Mouse (Mus musculus) heart, postnatal 36 days (tissue): ENCODE data around the gene Gm37240. TPM values are rescaled to one million over a fixed set of nuclear protein-coding genes. Genes with fewer than 3 reads are reported as not detected.

Source experiments
- DNase-seq, 2 experiments: peaks; one replicate each; pipeline ENCODE4 v3.0.0; 2021 to 2022
- intact Hi-C: fragments of 180-260 bp; cut with DNase I; formaldehyde crosslinking; loops from one replicate; pipeline ENCODE4 v1.15.1; 2025
- total RNA-seq, 2 experiments: library from RNA; stranded (reverse); gene quantifications; 2 replicates each; pipeline ENCODE4 v1.2.3; 2021

The Gm37240 gene
- total RNA-seq, 2 experiments from 2014 or later, result 35.9 to 45.6 TPM

- intact Hi-C loops, result no loop called here
- DNase-seq, result no peak
These were observed 922.2 kb downstream of the Gm37240 start for GRCm38 (mm10) chr3:84965156-84965555.

- intact Hi-C loops, result no loop called here
- DNase-seq, result no peak
These were observed 931.5 kb downstream of the Gm37240 start for GRCm38 (mm10) chr3:84955857-84956256.

- no peak for DNase-seq
- intact Hi-C loops, result no loop called here
These were observed 932.1 kb downstream of the Gm37240 start for GRCm38 (mm10) chr3:84955011-84955775.

DNA sequence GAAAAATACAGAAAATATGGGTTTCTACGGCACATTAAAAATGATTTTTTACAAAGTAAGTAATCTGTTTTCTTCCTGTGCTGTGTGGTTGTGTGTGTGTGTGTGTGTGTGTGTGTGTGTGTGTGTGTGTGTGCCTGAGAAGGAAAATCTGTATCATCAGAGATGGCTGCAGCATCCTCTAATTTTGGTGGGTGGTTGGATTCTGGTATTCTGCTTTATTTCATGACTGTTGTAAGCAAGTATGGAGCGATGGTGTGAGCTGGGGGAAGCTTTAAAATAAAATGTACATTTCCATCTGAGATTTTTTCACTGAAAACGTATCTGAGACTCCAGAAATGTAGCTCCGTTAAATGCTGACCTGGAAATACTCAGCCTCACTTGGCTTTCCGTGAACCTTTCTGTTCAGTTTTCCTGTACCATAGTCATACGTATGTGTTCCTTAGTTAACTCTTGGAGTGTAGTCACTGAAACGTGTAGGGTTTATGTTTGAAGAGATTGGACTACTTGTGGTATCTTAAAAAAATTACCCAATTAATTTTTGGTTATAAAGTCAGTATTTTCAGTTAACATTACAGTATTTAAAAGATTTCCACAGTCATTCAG, 934.6 kb downstream of the Gm37240 start:
- no peak for DNase-seq
- intact Hi-C loops, result no loop called here

GRCm38 (mm10) chr3:84952135-84952534, 935.2 kb downstream of the Gm37240 start:
- intact Hi-C loops, result no loop called here
- peak; percentile 20 to 49 for DNase-seq

GRCm38 (mm10) chr3:84951698-84952097, 935.6 kb downstream of the Gm37240 start:
- DNase-seq, result no peak
- intact Hi-C loops, result no loop called here

DNA sequence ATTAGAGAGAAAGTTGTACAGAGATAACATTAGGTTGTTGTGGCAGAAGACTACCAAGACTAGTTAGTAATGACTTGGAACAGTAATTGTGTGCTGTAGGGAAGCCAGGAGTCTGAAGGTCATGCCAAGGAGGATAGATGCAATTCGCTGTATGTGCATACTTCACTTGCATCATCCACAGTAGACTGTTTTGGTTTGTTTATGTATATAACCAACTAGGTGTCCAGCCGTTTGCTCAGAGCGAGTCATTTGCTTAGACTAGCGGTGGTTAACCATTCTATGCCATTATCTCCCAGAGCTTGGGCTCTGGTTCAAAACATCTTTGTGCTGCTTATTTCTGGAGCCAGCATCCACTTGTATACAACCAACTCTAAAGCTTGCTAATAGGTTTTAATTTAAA, 937.9 kb downstream of the Gm37240 start:
- intact Hi-C loops, result no loop called here
- DNase-seq, result no peak

GRCm38 (mm10) chr3:84946381-84946780, 940.9 kb downstream of the Gm37240 start:
- no peak for DNase-seq
- intact Hi-C loops, result no loop called here

- DNase-seq, result no peak
- intact Hi-C loops, result no loop called here
These were observed 942.4 kb downstream of the Gm37240 start for GRCm38 (mm10) chr3:84944933-84945332.

- intact Hi-C loops, result loop anchor here (5.0 to 10.0 kb wide), 2 partner anchors 177 to 335 kb away; no protein-coding TSS in a partner anchor
- DNase-seq, result no peak
These were observed 949.7 kb downstream of the Gm37240 start for GRCm38 (mm10) chr3:84937360-84938355.

DNA sequence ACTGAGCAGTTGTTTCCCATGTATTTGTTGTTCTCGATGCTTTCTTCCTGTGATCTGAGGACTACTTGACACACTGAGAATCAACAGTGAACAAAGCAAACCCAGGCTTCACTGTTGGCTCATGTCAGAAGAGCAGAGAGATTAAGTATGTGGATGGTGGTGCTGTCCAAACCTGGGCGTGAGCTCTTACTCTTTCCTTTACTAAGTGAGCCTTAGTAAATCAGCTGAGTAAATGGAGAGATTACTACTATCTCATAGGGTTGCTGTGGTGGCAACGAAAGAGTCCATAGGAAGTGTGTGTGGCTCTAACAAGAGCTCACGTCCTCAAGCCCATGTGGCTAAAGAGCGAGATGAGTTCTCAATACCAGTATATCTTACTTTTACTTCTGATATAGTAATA, 950.4 kb downstream of the Gm37240 start:
- DNase-seq, result no peak
- intact Hi-C loops, result loop anchor here (5.0 to 10.0 kb wide), 2 partner anchors 178 to 335 kb away; no protein-coding TSS in a partner anchor

- intact Hi-C loops, result loop anchor here (5.0 to 10.0 kb wide), 2 partner anchors 179 to 336 kb away; no protein-coding TSS in a partner anchor
- no peak for DNase-seq
These were observed 951.1 kb downstream of the Gm37240 start for GRCm38 (mm10) chr3:84936252-84936651.

- no peak for DNase-seq
- intact Hi-C loops, result loop anchor here (5.0 to 10.0 kb wide), 2 partner anchors 179 to 337 kb away; no protein-coding TSS in a partner anchor
These were observed 951.6 kb downstream of the Gm37240 start for GRCm38 (mm10) chr3:84935729-84936128.

DNA sequence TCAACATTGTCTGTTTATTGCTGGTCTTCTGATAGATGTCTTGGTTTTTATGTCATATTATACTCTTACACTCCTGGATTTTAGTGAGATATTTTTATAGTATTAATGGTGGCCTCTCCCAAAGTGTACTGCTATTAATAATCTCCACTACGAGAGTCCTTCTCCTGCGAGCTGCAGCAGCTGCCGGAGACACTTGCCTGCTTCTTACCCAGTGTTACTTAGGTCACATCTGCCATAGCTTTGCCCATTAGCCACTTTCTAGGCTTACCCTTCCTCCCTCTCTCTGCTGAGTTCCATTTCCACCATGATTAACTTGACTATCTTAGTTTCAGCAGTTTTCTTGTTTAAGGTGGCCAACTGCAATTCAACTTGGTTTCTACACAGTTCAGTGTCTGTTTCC, 956.6 kb downstream of the Gm37240 start:
- intact Hi-C loops, result loop anchor here (10.0 kb wide), 1 partner anchor 184 kb away; no protein-coding TSS in a partner anchor
- no peak for DNase-seq

DNA sequence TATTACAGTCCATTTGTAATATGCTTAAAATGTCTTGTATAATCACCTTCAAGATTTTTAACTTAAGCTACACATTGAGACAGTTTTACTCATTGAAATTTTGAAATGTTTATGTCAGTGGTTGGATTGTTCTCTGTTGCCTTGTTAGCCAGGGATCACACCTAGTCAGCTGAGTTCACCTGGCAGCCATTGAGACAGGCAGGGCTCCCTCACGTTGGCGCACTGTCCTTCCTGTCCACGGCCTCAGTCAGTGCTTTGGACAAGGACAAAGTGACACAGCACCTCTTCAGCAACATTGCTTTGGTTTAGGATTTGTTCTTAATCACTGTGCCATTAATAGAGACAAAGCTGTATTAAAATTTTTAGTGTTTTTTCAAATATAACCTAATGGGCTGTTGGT, 958.1 kb downstream of the Gm37240 start:
- intact Hi-C loops, result loop anchor here (2.0 to 5.0 kb wide), 3 partner anchors 408 to 590 kb away; no protein-coding TSS in a partner anchor
- DNase-seq, result peak; percentile 26 to 43

DNA sequence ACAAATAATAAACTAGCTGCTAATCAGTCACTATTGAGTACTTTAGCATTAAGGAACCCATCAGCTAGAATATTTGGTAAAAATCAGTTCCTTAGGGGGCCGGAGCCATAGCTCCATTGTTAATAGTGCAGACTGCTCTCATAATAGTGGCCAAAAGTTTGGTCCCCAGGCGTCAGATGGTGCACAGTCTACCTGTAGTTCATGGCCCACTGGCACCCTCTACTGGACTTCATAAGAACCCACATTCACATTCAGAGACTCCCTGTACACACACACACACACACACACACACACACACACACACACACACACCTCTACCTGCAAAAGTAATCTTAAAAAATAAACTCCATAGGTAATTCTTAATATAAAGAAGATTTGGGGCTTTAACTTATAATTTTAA, 959.4 kb downstream of the Gm37240 start:
- DNase-seq, result no peak
- intact Hi-C loops, result loop anchor here (2.0 to 5.0 kb wide), 3 partner anchors 409 to 591 kb away; no protein-coding TSS in a partner anchor

GRCm38 (mm10) chr3:84927168-84927794, 960.0 kb downstream of the Gm37240 start:
- DNase-seq, result no peak
- intact Hi-C loops, result loop anchor here (5.0 kb wide), 2 partner anchors 410 to 440 kb away; no protein-coding TSS in a partner anchor

DNA sequence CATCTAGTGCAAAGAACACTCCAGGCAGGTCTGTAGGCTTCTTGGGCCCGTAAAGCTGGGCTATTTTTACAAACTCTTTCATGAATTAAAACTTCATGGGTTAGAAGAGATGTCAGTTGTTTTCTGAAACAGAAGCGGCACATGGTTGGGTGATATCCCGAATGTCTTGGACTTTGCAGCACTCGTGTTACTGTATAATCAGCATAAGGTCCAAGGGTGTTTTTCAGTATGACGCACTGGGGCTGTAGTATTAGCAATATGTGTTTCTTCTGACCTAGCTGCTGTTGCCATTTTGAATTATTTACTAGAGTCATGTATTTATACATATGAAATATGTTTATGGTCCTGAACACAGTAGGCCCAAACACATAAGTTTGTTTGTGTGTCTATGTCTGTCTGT, 961.2 kb downstream of the Gm37240 start:
- intact Hi-C loops, result loop anchor here (5.0 kb wide), 2 partner anchors 411 to 441 kb away; no protein-coding TSS in a partner anchor
- DNase-seq, result peak in 1 of 2 experiments; percentile 19

DNA sequence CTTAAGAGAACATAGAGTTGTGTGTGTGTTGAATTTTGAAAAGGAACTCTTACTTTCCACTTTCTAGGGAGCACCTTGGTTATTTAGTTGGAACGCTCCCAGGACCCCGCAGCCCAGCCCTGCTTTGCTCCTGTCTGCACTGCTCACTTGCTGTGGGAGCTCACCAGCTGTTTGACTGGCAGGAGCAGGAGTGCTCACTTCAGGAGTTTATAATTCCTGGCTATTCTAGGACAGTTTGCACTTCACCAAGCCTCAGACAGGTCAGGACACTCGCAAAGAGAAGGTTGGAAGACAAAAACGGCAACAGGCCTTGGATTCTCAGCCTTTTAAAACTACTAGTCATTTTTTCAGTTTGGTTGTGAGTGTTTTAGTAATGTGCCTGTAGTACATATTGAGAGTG, 962.1 kb downstream of the Gm37240 start:
- intact Hi-C loops, result loop anchor here (2.0 to 5.0 kb wide), 3 partner anchors 412 to 648 kb away; no protein-coding TSS in a partner anchor
- DNase-seq, result peak in 1 of 2 experiments; percentile 33

GRCm38 (mm10) chr3:84923670-84924069, 963.6 kb downstream of the Gm37240 start:
- intact Hi-C loops, result loop anchor here (2.0 to 5.0 kb wide), 3 partner anchors 359 to 999 kb away; no protein-coding TSS in a partner anchor
- DNase-seq, result no peak
